Mouse (Mus musculus) embryonic fibroblast, embryonic 13.5 days (primary cell): ENCODE results near the gene Fbf1.

ENCODE experiments used
- CTCF ChIP-seq: IDR thresholded peaks from 2 replicates; pipeline ENCODE4 v1.5.1; 2011; ENCODE audit warnings: mild to moderate bottlenecking, control low read depth, low read length, moderate library complexity, borderline replicate concordance; ENCODE audit not compliant: insufficient read depth
- POLR2A ChIP-seq: IDR thresholded peaks from 2 replicates; pipeline ENCODE4 v1.6.1; 2011; ENCODE audit warnings: low read depth, mild to moderate bottlenecking, control low read depth, low read length, moderate library complexity

- no peak for TF ChIP-seq POLR2A
- TF ChIP-seq CTCF, result no peak
Observed at GRCm38 (mm10) chr11:116101931-116102381, 66.0 kb downstream of the Fbf1 start.
